Mouse (Mus musculus) fat pad, adult 2 months (tissue): Measurements from ENCODE around the gene Ndufs3.

Source experiments
- DNase-seq: peaks from one replicate; pipeline ENCODE4 v3.0.0-alpha.2; 2011; ENCODE audit warnings: low read depth, low spot score; ENCODE audit errors: extremely low read depth

Ndufs3 gene

DNA sequence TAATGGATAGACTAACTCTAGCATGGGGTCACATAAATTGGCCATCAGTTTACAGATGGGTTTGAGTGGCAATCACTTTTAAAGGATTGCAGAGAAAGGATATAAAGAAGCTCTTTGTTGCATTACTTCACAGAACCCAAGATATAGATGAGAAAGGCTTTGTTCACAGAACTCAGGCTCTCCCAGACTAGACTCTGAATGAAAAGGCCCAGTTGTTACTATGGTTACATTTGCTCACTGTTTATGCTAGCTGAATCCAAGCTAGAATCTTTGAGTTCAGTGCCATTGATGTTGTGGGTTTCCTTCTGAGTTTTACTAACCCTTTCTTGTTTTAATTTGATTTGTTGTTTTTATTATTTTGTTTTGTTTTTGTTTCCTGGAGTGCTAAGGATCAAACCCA is 40.4 kb downstream of the Ndufs3 start:
- DNase-seq: no peak

DNA sequence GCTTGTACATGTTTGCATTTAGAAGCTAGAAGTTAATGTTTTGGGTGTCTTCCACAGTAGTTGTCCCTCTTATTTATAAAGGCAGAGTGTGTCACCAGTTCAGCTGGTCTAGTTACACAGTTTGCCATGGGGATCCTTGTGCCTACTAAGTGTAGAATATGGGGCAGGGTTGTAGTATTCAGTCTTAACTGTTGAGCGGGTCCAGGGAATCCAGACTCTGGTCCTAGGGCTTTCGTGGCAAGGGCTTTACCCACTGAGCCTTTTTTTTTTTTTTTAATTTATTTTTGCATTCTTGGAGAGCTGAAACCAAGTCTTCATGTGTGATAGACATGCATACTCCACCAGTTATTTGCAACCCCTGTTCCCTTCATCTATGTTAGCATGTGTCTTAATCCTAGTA is 43.1 kb downstream of the Ndufs3 start:
- DNase-seq: no peak

DNA sequence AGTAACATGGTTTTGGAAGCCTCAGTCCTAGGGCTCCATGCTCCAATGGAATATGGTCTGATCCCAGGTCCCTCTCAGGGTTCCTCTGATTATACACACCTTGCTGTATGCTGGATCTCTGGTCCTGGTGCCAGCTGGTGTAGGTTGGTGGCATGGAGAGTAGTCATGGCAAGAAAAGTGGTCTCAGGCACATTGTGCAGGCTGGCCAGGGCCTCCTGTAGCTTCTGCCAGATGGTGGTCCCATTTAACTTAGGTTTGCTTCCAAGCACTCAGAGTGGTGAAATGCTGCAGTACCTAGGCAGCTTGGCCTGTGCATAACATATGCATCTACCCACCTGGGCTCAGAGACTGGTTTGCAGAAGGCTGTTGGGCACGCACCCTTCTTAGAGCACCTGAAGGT is 54.2 kb downstream of the Ndufs3 start:
- no peak for DNase-seq

DNA sequence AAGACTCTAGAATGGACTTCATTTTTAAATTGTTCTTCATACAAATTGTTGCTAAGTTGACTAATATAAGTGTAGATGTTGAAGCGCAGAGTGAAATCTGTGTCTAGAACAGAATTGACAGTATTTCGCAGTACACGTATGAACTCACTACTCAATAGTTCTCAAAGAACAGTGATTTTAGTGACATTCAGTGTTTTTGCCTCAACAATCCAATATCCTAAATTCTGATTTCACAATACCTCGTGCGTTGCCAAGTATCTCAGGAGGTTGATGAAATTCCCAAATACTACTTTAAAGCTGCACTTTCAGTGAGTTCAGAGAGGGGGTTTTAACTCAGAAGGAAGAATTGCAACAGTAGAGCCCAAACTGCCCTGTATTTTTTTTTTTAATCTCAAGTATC is 56.3 kb downstream of the Ndufs3 start:
- no peak for DNase-seq

DNA sequence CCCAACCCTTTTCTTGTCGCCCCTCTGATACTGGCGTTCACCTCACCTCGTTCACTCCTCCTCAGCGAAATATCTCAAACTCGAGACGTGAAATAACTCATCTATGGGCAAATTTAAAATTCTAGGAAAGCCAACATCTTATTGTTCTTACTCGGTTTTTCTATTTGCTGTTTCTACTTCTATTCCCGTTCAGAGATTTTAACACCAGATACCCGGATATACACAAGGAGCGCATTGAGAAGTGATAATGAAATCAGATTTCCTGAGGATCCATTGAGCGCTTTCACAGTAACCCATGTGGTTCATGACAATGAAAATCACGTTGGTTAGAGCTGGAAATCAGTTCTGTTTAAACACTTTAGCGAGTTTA is 57.0 kb downstream of the Ndufs3 start:
- no peak for DNase-seq

DNA sequence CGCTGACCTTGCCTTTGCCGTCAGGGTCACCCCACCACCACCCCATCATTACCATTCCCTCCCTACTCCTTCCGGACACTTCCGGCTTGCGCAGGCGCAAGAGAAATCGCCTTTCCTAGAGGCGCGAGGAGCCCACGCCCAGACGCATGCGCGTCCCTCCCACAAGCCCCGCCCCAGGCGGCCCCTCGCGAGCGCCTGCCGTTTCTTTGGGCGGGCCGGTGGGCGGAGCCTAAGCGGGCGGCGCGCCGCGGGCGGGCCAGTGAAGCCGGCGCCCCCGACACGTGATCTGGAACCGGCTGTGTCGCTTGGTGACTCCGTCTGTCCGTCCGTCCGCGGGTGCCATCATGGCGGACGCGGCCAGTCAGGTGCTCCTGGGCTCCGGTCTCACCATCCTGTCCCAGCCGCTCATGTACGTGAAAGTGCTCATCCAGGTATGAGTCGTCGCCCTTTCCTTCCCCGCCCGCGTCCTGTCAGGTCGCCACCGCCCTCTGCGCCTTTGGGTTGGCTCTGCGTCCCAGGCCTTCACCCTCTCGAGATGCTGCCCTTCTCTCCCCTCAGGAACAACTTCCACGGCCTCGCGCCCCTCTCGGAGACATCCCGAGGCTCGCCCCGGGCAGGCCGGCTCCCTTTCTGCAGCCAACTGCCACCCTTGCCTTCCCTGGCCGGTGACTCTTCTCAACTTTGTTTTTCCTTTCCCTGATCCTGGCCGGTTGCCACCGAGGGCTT is 57.5 kb downstream of the Ndufs3 start, which contains the start of gene Mtch2:
Gene Mtch2, plus strand, starts transcription at position 201 of the 726 bp plus-strand sequence.
- peak; percentile 43 for DNase-seq

DNA sequence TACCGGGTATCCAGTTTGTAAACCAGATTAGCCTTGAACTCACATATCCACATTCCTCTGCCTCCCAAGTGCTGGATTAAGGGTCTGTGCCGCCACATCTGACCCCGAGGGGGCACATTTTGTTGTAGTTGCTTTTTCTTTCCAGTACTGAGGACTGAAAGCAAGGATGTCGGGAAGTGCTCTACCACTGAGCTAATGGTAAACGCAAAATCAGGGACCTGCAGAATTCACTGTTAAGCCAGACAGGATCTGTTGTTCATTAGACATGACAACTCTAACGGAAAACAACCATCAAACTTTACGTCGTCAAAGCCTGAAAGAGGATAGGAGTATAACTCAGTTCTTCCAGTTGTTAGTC is 58.1 kb downstream of the Ndufs3 start:
- no peak for DNase-seq

DNA sequence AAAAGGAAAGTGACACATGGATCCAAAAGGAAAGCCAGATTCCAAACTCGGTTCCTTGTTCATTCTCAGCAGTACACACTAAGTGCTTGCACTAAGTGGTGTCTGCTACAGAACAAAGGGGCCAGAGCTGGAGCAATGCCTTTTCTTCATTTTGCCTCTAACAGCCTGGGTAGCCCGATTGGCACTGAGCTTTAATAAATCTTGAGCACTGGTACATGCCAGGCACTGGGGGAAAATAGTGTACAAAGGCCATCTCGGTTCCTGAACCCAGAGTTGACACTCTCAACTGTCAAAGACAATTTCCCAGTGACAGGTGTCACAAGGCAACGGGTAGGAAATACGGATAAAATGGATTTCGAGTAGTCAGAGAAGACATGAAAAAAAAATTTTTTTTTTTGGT is 58.5 kb downstream of the Ndufs3 start:
- DNase-seq: no peak

DNA sequence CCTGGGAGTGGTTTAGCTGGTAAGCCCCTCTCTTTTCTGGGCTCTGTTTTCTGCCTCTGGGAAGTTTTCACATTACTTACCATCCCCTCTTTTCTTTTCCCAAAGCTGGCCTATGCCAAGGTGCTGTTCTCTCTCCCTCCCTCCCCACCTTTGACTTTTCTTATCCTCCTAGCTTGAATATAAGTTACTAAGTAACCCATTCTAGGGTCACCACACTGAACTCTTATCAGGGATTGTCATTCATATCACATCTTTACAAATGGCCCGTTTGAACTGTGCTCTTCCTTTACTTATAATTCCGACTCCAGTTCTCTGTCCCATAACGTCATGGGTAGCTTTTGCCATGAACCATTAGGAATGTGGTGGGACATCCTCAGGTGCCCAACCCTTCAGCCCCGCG is 59.4 kb downstream of the Ndufs3 start:
- no peak for DNase-seq
